Mouse (Mus musculus) B cell, adult 2 months (primary cell): Measurements from ENCODE around the gene Olfr1170.

Experiments used
- DNase-seq, 2 experiments: peaks; one replicate each; pipeline ENCODE4 v3.0.0; 2022

The Olfr1170 gene

GRCm38 (mm10) chr2:88228234-88228633 is at the start of gene Olfr1170:
Gene Olfr1170 (minus strand): TSS chr2:88228334.
- DNase-seq, result no peak

GRCm38 (mm10) chr2:88220784-88221183 is 7.3 kb downstream of the Olfr1170 start:
- no peak for DNase-seq

- no peak for DNase-seq
Measured at GRCm38 (mm10) chr2:88181580-88181979, 46.6 kb downstream of the Olfr1170 start, which contains the start of gene Olfr1168. Gene Olfr1168 (plus strand): TSS chr2:88181880.
